Mouse (Mus musculus): ENCODE measurements around the gene Fam221b.

The Fam221b gene

DNA sequence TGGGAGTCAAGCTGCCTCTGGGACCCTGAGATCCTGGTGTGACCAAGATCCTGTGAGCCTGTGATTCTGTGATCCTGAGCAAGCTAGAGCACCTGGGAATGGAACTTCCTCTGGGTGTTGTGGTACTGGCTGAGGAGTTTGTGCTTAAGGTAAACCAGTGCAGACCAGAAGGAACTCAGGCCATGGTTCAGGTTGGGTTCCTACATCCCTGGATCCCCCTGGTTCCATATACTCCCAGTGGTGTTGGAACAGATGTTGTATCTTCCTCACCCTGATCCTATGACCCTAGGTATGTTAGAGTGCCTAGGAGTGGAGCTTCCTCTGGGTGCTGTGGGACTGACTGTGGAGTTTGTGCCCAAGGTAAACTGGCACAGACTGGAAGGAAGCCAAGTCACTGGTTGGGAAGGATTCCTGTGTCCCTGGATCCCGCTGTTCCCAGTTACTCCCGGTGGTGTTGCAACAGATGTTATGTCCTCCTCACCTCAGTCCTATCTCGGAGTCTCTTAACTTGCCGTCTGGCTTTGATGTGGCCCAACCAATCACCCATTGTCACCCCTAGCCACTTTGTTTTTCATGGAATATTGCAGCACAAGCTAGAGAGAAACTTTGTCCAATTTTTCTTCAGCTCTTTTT lies 48.7 kb downstream of the Fam221b start:
- in situ Hi-C loops (cut with MboI, MseI): no loop called here

DNA sequence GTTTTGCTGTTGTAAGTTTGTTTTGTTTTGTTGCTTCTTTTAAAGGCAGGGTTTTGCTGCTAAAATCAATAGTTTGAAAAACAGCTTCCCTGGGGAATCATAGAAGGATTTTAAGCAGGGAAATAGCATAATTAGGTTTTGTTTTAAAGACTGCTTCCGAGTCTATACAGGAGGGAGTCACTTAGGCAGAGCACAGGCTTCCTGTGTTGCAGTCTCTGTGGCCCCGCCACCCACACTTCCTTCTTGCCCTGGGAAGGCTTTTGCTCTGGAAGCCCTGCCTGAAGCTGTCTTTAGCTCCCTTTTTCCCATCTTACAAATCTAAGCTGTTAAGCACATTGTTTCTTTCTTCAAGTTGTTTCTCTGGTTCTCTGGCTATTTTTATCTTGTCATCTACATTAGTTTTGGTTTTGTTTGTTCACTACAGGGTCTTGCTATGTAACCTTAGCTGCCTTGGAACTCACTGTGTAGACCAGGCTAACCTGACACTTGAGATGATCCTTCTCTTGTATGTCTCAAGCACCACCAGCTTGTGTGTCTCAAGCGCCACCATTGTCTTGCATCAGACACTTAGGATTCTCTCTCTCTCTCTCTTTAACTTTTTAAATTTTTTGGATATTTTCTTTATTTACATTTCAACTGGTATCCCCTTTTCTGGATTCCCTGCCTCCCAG lies 55.8 kb downstream of the Fam221b start:
- in situ Hi-C loops (cut with MboI, MseI): no loop called here

DNA sequence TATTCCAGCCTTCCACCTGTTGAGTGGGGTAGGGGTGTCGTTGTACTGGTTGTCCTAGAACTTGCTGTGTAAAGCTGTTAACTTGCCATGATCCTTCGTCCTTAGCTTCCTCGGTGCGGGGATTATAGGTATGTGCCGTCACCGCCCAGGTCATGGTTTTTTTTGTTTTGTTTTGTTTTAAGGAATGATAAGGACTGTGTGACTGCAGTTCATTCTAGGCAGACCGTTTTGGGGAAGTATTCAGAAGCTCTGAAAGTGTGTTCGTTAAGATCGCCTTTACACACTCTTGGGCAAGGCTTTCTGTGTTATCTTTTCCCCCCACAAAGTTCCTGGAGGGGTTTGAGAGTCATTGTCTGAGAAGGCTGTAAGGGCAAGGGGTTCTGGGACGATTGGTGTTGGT lies 56.4 kb downstream of the Fam221b start:
- in situ Hi-C loops (cut with MboI, MseI): no loop called here
